Mouse (Mus musculus): ENCODE results near the gene Sh3gl2.
A peak's percentile ranks its signal among the peaks of the same experiment; 100 is the strongest.

Gene Sh3gl2

DNA sequence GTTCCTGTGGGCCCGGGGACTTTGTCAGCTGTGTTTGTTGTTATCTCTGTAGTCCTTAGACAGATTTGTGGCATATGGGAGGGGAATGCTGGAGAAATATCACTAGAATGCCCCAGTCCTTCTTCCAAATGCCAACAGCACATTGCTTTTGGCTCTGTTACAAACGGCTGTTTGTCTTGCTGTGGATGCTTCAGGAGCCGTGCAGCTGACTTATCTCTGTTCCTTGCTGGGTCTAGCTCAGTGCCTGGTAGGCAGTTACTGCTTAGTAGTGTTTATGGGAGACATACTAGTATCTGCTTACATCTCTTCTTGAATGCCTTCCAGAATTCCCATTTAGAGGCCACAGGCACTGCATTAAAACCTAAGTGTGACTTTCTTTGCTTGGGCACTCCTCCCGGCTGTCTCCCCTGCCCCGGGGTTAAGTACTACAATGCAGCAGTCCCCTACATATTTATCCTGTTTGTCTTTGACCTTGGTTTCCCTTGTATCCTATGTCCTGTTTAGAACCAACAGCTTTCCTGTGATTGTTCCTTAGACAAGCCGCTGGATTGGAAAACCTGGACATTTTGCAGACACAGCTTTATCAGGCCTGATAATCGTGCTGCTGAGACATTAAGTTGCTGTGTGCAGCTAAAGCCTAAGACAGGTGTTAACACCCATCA, 101.1 kb downstream of the Sh3gl2 start:
- DNase-seq (ENCODE audit: low spot score in 2 of 2): no peak

DNA sequence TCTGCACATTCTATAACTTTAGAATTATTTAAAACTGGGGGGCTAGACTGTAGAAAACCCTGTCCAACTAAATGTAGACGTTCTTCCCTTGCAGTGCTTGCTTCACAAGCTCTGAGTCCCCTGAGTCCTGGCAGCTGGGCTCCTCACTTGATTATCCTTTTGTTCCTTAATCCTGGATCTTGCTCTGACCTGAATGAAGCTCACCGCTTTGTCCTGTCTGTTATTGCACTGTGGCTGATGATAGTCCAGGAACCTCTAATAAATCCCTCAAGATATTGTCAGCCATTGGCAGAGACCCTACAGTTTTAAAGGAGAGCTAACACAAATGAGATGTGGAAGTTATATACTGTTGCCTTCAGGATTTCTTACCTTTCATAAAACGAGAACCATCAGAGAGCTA, 114.2 kb downstream of the Sh3gl2 start:
- DNase-seq (ENCODE audit: low spot score in 2 of 2): no peak

DNA sequence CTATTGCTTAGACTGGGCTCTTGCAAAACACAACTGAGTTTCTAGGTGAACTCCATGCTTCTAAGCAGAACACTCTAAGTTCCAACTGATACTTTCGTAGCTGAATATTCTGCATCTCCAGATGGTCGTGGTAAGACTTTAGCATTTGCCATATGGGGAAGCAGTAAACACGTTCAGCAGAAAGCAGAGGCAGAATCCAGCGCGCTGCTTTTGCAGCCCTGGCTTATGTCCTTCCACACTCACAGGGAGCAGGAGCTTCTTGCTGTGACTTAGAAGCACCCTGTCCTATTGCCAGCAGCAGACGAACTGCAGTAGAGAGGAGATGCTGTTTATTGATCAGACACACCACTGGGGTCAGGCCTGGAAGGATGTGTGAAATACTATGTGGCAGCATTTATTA, 120.5 kb downstream of the Sh3gl2 start:
- peak in 1 of 2 experiments; percentile 49 for DNase-seq (ENCODE audit: low spot score in 2 of 2)

DNA sequence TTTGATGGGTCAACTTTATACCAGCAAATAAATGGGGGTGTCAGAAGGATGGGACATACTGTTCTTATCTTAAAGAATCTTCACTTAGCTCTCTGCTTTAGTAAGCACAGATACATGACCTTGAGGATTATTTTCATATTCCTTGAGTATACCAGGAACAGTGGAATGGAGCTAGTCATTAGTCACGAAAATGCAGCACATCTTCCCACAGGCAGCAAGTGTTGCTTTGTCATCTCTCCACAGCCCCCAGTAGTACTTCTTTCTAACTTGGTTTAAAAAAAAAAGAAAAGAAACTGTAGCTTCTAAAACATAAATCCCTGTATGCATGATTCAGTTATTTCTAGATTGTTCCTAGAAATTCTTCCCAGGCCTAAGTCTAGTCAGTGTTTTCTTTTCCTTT, 121.1 kb downstream of the Sh3gl2 start:
- DNase-seq (ENCODE audit: low spot score in 2 of 2): no peak

DNA sequence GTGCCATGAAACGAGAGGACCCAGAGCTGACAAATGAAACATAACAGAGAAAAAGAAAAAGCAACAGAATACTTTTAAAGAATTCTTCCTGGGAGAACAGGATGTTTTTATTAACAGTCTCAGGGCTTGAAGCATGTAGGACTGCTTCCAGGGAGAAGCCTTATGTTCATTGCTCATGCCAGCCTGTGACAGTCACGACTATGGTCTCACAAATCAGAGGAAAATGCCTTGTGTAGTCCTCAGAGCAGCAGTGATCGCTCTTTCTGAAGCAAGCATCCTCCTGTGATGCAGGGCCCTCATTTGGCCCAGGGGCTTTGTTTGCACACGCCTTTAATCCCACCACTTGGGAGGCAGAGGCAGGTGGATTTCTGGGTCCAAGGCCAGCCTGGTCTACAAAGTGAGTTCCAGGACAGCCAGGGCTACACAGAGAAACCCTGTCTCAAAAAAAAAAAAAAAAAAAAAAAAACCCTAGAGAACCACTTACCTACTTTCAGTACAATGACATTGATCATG, 129.8 kb downstream of the Sh3gl2 start:
- peak in 1 of 2 experiments; percentile 22 for DNase-seq (ENCODE audit: low spot score in 2 of 2)

DNA sequence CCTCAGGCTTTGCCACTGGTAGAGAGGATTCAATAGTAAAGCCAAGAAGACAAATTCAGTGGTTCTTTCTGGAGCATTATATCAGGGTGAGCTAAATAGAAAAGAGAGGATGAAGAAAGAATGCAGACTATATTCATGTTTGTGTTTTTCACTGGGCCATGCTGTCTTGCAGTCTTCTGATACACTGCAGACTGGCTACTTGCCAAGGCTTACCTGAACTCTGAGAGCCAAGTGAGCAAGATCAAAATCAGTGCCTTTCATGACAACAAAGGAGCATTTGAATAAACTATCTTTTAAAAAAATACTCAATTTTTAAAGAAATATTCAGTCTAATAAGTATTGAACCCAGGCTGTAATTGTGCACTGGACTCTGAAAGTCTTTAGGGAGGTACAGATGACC, 131.4 kb downstream of the Sh3gl2 start:
- DNase-seq (ENCODE audit: low spot score in 2 of 2): no peak

DNA sequence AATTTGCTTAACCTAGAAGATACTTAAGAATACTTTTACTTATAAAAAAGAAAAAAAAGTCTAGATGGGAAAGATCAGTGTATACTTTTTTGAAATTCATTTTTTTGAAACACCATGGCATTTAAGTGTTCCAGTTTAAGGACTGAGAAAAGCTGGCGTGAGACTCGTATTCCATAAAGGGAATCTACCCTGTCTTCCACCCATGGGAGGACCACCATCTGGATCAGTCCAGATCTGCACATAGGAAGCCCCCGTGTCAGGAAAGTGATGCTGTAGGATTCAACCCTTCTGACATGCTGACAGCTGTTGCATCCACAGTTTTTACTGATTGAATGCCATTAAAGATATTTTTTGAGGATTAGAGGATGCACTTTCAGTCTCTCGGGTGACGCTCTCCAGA, 134.2 kb downstream of the Sh3gl2 start:
- no peak for DNase-seq (ENCODE audit: low spot score in 2 of 2)

DNA sequence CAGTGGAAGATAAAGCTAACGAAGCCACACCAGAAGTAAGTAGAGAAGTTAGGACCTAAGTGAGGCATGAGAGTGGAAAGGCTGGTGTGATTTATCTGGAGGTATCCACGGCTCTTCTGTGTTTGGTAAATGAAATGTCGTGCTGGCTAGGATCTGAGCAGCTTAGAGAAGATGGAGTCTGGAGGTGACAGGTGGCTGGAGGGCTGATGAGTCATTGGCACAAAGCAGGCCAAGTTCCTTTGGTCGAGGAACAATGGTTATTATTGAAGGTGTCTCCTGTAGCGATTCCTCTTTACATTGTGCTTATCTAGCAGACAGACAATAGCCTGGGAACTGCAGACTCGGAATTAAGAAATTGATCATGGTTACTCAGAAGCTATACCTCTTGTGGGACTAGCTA, 135.8 kb downstream of the Sh3gl2 start:
- DNase-seq (ENCODE audit: low spot score in 2 of 2): no peak

DNA sequence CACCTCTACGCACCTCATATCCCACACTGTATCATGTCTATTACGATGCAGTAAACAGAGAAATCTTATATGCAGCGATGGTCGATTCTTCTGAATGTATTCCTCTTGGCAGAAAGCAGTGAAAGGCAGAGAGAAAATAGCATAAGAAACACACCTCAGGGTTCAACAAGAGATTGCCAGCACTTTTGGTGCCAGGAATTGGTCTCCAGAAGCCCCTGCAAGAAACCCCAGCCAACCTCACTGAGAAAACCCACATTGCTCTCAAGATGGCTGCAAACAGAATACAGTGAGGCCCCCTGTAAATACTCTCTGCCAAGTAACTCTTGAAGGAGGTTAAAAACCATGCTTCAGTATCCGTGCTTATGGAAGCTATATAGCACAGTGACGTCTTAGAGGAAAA, 141.0 kb downstream of the Sh3gl2 start:
- no peak for DNase-seq (ENCODE audit: low spot score in 2 of 2)

DNA sequence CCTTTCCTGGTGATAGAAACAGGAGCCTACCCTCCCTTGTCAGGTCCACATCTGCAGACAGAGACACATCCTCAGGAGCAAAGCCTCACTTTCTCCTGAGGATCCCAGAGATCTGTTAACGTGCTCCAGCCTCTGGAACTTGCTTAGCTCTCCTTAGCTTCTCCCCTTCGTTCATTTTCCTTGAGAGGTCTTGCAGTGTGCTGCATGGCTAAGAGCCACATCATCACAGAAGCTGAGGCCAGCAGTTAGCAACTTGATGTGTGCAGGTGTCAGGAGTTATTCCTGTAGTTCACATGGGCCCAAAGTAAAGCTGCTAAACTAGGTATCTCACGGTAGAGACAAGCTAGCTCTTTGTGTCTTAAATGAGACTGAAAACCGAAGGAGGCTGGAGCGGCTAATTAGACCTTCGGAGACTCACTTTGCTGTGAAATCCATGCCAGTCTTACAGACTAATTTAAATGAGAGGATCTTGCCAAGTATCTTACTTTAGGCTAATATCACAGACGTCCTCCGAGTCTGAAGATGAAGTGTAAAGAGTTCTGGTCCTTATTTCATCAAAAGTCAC, 143.2 kb downstream of the Sh3gl2 start:
- DNase-seq (ENCODE audit: low spot score in 2 of 2): no peak

DNA sequence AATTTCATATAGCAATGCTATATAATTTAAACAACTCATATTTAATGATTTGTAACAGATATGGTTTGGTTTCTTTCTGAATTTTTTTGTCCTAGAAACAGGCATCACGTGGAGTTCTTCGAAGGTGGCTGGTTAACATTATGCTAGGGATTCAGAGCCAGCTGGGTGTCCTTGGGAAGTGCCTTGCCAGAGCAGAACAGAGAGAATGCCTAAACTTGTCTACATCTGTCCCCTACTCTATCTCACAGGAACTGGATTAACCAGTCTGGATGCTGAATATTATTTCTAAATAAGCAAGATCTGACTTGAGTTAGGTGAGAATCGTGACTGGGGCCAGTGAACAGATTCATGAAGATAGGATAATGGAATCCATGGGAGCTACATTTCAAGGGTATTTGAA, 157.7 kb downstream of the Sh3gl2 start:
- no peak for DNase-seq (ENCODE audit: low spot score in 2 of 2)

DNA sequence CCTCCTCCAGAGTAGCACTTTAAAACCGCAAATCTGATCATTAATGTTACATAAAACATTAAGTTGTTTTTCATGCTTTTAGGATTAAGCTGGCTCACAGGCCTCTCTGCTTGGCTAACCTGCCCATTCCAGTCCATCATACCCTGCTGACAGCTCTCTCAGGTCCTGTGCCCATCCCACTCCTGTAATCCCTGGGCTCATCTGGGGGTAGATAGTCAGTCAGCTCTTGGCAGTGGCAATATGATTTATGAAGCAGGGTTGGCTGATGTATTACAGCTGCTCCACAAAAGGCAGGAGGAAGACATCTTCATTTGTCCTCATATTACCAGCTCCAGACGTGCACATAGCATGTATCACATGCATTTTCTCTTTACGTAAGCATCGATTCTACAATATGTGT, 158.3 kb downstream of the Sh3gl2 start:
- no peak for DNase-seq (ENCODE audit: low spot score in 2 of 2)

DNA sequence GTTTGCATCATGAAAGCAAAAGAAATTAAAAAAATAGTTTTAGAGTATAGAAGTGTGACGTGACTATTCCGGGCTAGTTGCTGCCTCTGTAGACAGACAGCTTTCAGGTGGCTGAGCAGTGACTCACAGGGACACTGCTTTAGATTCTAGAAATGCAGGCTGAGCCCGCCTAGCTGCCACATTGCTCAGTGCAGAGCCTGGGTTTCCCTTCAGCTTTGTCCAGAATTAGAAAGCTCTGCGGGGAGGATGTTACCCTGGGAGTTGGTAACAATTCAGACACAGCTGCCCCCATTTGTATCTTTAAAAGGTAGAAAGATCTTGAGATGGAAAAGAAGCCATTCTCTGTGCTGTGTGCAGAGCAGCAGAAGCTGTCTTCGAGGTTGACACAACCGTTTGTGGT, 166.1 kb downstream of the Sh3gl2 start:
- DNase-seq (ENCODE audit: low spot score in 2 of 2): peak; percentile 29 to 43

DNA sequence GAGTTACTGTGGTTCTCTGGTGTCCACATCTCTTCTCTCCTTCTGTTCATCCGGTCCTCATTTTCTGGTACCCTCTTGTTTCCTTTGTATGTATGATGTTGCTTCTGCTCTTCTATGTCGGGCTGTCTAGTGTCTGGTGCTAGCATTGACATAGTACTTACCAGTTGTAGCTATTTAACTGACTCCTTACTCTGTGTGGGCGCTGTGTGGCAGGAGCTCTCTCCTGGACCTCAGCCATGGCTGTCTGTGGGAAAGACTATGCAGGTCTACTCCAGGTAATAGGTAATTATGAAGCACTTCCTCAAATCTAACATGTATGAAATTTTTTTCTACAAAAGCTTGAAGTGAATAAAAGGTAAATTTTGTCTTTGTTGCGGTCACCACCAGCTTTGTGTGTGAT, 169.9 kb downstream of the Sh3gl2 start:
- no peak for DNase-seq (ENCODE audit: low spot score in 2 of 2)

DNA sequence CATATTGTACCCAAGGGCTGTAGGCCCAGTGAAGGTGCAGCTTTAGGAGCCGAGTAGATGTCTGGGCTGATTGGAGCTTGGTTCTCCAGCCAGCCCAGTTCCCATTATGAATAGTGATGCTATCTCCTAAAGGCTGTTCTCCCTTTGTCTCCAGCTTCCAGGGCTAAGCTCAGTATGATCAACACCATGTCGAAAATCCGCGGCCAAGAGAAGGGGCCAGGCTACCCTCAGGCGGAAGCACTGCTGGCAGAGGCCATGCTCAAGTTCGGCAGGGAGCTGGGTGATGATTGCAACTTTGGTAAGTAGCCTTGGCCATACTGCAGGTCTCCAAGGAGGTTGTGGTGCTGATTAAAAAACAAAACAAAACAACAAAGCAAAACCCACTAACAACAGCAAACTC, 171.3 kb downstream of the Sh3gl2 start:
- DNase-seq (ENCODE audit: low spot score in 2 of 2): no peak

DNA sequence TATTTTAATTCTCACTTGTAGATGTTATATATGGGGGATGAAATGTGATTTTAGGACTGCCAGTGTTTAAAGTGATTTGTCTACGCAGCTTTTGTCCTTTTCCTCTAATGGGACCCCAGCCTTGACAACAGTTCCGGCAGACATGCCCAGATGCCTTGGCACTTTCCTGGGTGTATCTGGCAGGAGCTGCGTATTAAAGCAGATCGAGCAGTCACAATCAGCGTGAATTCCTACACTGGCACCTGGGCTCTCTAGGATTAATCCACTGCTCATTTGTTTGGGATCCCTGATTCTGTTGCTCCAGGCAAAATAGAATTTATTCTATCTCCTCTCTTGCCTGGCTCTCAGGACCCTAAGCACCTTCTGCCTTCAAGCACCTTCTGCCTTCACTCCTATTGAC, 171.7 kb downstream of the Sh3gl2 start:
- DNase-seq (ENCODE audit: low spot score in 2 of 2): no peak

DNA sequence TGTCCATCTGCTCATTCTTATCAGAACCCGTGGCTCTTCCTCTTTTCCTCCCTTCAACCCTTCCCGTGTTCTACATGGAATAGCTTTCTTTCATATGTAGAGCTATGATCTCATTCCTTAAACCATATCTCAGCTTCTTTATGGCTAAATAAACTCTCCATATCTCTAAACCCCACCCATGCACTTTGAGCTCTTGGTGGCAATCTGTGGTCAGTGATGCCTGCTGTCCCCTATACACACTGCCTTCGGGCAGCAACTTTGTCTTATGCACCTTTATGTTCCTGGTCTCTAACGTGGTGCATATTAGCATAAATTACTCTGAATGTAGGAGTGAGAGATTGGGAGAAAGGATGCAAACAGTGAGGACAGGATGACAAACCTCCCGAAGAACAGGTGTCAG, 180.3 kb downstream of the Sh3gl2 start:
- DNase-seq (ENCODE audit: low spot score in 2 of 2): no peak

DNA sequence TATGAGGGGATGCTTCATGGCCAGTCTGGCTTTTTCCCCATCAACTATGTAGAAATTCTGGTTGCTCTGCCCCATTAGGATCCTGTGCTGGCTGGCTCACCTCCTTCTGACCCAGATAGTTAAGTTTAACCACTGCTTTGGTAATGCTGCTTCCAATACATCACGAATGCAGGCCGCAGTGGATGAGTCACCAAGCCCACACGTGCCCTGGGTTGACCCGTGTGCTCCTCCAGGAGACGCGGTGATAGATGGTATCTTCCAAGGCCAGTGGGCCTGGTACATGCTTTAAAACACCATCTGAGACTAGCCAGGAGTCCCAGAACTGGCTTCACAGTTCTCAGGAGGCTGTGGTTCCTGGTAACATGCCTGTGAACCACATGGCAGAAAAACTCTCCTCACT, 182.8 kb downstream of the Sh3gl2 start:
- DNase-seq (ENCODE audit: low spot score in 2 of 2): no peak

DNA sequence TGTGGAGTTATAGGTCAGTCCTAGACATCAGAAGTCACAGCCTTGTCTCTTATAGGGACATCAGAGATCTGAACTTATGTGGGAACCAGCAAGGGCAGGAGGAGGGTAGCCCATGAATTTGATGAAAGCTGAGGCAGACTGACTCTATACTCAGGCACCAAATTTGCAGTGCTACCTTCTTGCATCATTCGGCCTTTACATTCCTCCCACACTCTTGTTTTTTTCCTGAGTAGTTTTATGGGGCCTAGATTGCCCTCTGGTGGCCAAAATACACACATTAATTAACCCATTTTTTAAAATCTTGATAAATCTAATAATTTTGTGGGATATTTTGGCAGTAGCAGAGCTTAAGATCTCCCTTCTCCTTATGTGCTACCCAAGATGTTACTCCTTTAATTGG, 186.9 kb downstream of the Sh3gl2 start:
- no peak for DNase-seq (ENCODE audit: low spot score in 2 of 2)

DNA sequence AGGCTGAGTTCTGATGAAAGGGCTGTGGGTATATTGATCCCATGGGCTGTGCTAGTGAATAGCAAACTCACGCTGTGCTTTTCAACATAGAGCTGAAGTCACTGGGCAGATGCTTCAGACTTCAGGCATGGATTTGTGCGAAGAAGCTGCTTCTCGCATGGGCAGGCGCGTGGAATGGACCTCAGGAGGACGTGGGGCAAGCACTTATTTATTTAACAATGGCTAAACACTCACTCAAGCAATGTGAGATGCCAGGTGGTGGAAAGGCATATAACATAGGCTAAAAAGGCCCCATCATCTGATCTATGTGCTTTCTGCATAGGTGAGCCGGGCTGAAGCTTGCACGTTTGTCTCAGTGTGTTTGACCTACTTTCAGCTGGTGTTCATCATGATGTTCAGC, 193.8 kb downstream of the Sh3gl2 start:
- no peak for DNase-seq (ENCODE audit: low spot score in 2 of 2)

DNA sequence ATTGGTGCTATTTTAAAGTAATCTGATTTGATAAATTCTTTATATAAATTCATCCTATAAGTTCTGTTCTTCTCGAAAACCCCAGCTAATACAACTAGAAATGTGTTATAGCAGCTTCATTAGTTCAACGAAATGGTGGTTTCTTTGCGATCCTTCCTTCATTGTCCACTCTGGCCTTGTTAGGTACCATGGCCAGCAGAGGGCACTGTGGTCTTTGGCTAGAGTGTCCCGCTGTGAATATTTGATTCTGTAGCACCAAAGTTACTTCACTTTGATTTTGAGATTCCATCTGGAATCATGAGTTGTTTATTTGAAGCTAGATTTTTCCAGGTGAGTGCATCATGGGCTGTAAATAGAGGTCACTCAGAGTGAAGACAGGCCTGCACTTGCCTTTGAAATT, 197.9 kb downstream of the Sh3gl2 start:
- DNase-seq (ENCODE audit: low spot score in 2 of 2): peak in 1 of 2 experiments; percentile 52

DNA sequence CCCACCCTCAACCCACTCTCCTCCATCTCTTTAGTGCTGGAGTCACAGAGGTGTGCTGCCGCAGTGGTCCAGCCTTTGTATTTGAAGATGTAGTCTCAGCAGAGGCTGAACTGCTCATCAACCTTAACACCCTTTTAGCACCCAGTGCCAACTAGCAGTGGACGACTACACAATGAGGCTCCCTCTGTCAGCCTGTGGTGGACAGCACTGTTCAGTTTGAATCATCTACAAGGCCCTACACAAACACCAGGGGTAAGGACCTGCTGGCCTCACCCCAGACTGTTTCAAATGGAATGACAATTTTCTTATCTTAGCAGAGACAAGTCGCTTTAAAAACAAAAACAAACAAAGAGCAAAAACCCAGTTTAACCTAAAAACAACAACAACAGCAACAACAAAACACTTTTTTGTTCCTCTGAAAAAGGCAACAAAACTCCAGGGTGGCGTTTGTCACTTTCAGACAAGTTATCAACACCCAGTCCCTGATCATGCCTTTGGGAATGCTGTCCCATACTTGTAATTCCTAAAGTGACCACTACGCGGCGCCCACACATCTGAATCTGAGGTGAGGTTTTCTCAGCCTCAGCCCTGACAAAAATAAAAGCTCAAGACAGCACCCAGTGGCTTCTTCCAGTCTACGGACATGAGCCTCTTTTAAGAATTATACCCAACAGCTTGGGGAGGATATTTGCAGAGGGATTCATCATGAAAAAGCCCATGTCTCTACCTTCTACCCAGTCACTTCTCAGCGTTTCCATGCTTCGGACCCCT, 199.7 kb downstream of the Sh3gl2 start:
- DNase-seq (ENCODE audit: low spot score in 2 of 2): peak in 1 of 2 experiments; percentile 44

DNA sequence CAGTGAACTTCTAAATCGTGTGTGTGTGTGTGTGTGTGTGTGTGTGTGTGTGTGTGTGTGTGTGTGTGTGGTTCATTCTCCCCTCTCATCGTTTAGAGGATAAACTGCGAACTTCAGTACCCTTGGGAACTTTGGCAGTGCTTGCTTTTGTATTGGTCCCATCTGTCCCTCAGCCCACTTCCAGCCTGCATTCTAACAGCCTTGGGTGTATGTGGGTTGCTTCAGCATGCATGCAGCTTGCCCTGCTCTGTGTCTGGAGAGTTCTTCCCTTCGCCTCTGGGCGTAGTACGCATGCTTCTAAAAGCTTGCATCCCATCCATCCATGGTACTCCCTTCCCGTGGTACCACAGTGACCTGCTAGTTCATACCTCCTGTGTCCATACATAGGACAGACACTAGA, 200.3 kb downstream of the Sh3gl2 start:
- DNase-seq (ENCODE audit: low spot score in 2 of 2): no peak

Measured in frontal cortex, postnatal 14 days (tissue).